Mouse (Mus musculus) olfactory bulb, adult 2 months (tissue): ENCODE measurements around the gene Gm21149.
"Not testable (repeated sequence)": the region's sequence is repeated elsewhere in the genome, so short reads cannot be mapped to it uniquely, and the experiment has no call there.

Source experiments
- CTCF ChIP-seq: fragments of 200-500 bp; IDR thresholded peaks from 2 replicates; pipeline ENCODE4 v1.5.1; 2012; ENCODE audit warnings: low read depth, mild to moderate bottlenecking, low read length, moderate library complexity; ENCODE audit not compliant: insufficient read depth
- POLR2A ChIP-seq: fragments of 200-500 bp; IDR thresholded peaks from 2 replicates; pipeline ENCODE4 v1.6.1; 2012; ENCODE audit warnings: mild to moderate bottlenecking, low read depth, low read length, moderate library complexity; ENCODE audit not compliant: insufficient read depth

DNA sequence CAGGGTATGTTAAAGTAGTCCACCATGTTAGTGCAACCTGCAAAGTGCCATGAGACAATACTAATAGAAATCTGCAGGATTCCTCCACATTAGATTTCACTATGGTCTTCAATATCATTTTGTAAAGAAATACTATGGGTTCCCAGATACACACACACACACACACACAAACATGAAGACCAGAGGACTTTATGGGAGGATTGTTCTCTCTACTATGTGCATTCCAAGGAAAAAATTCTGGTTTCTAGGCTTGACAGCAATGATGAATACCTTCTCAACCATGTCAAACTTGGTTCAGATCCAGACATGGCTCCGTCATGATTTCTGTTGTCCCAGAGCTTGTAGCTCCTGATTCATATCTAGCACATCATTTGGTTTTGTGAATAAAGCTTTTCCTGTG is 10.1 kb downstream of the Gm21149 start:
- not testable (repeated sequence) for TF ChIP-seq POLR2A, CTCF
